Mouse (Mus musculus) thymus, adult 2 months (tissue): ENCODE results near the gene Il12a. TPM values are rescaled to one million over a fixed set of nuclear protein-coding genes. Genes with fewer than 3 reads are reported as not detected.
"Not testable (repeated sequence)": the region's sequence is repeated elsewhere in the genome, so short reads cannot be mapped to it uniquely, and the experiment has no call there.

Experiments
- DNase-seq: peaks from one replicate; pipeline ENCODE4 v3.0.0; 2021
- H3K27ac ChIP-seq: fragments of 200-500 bp; 2 replicates; pipeline ENCODE4 v1.5.1; 2012; ENCODE audit warnings: low read length, control low read depth; ENCODE audit not compliant: control insufficient read depth, insufficient read depth
- H3K27me3 ChIP-seq: fragments of 200-500 bp; 2 replicates; pipeline ENCODE4 v1.6.1; 2012; ENCODE audit warnings: mild to moderate bottlenecking, low read length, moderate library complexity, mixed read lengths; ENCODE audit not compliant: control insufficient read depth, insufficient read depth
- H3K36me3 ChIP-seq: fragments of 200-500 bp; 2 replicates; pipeline ENCODE4 v1.6.1; 2012; ENCODE audit warnings: mild to moderate bottlenecking, low read length, moderate library complexity; ENCODE audit not compliant: control insufficient read depth, insufficient read depth
- H3K4me1 ChIP-seq: fragments of 200-500 bp; replicated peaks from 2 replicates; pipeline ENCODE4 v1.6.1; 2012; ENCODE audit warnings: low read length; ENCODE audit not compliant: control insufficient read depth, insufficient read depth
- H3K4me3 ChIP-seq: fragments of 200-500 bp; 2 replicates; pipeline ENCODE4 v1.5.1; 2012; ENCODE audit warnings: mild to moderate bottlenecking, low read length, control low read depth, moderate library complexity; ENCODE audit not compliant: control insufficient read depth, insufficient read depth
- CTCF ChIP-seq: fragments of 200-500 bp; IDR thresholded peaks from 2 replicates; pipeline ENCODE4 v1.5.1; 2012; ENCODE audit warnings: mild to moderate bottlenecking, control low read depth, low read length, moderate library complexity, borderline replicate concordance; ENCODE audit not compliant: control insufficient read depth, poor library complexity, insufficient read depth; ENCODE audit errors: extremely low read depth
- POLR2A ChIP-seq: fragments of 200-500 bp; IDR thresholded peaks from 2 replicates; pipeline ENCODE4 v1.6.1; 2012; ENCODE audit warnings: mild to moderate bottlenecking, low read length, control low read depth, moderate library complexity; ENCODE audit not compliant: control insufficient read depth, poor library complexity, insufficient read depth; ENCODE audit errors: extremely low read depth
- WGBS: fragments of 180-500 bp; shearing (Covaris S2); methylation state at CpG from one replicate; pipeline ENCODE4 v1.1.7; 2018; 5-methylcytosine and 5-hydroxymethylcytosine counted together
- polyA plus RNA-seq: library from polyadenylated mRNA; depleted of rRNA; stranded (reverse); fragments of >200 nt; gene quantifications from 2 replicates; pipeline ENCODE4 v1.2.3, GENCODE M21; 2012; rRNA removed

Il12a gene
- polyA plus RNA-seq, 1 experiment, result 3.2 TPM

GRCm38 (mm10) chr3:68745033-68745432 lies 54.6 kb downstream of the Il12a start:
- H3K27me3 ChIP-seq, result no peaks in the 10 kb centered on the region
- H3K4me3 ChIP-seq, result no peak overlapping the region
- no peak overlapping the region for H3K27ac ChIP-seq
- H3K4me1 ChIP-seq, result no peaks in the 10 kb centered on the region
- TF ChIP-seq CTCF (no peak), POLR2A (no peak)
- H3K36me3 ChIP-seq, result no peaks in the 10 kb centered on the region
- DNase-seq, result no peak
- 90% methylated on average over 5 of the region's 5 CpGs for WGBS

- not testable (repeated sequence) for DNase-seq, H3K36me3 ChIP-seq, H3K27ac ChIP-seq, H3K4me3 ChIP-seq, H3K27me3 ChIP-seq, H3K4me1 ChIP-seq
- 79% methylated on average over 4 of the region's 4 CpGs for WGBS
Measured at GRCm38 (mm10) chr3:68746282-68746681, 55.8 kb downstream of the Il12a start.

Other genes with a start within 250 kb of the Il12a start
- 5.8 and 7.7 TPM in 2 replicates for gene 1110032F04Rik, start 178.9 kb downstream of the Il12a start, polyA plus RNA-seq